Mouse (Mus musculus): ENCODE results near the gene Nop56.

The Nop56 gene

DNA sequence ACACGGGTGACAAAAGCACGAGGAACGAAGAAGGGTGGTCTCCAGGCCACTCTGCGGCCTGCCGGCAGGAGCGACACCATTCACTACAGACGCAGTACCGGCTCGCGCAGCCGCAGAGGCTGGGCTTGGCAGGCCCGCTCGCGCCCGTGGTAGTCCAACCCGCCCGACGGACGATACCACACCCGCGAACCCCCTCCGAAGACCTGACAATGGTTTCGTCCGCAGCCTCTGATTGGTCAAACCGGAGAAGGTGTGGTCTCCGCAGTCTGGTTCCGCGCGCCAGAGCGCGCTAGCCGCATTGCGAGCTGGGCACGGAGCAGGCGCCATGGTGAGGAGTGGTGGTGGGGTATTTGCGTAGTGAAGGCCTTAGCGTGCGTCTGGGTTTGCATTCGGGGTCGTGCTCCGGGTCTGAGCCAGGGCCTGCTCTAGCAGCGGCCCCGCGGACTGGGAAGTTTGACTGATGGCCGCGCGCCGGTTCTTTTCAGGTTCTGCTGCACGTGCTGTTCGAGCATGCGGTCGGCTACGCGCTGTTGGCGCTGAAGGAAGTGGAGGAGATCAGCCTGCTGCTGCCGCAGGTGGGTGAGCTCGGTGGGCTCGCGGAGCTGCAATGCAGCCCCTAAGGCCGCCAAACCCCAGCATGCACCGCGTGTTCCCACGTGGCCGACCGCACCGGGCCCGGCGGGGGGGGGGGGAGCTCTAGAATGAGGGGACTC lies at the start of gene Nop56:
TSS of gene Nop56 (plus strand) at position 282 of the 713 bp plus-strand sequence.
- DNase-seq (ENCODE audit: low read depth, low spot score), result peak; percentile 96

DNA sequence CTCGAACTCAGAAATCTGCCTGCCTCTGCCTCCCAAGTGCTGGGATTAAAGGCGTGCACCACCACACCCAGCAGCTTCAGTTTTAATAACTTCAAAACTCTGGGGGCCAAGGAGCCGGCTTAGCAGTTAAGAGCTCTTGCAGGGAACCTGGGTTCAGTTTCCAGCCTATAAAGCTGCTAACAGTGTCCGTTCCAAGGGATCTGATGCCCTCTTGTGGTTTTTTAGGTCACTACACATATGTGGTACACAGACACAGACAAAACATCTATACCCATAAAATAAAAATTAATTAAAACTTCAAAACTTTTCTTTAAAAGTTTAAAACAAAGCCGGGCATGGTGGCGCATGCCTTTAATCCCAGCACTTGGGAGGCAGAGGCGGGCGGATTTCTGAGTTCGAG lies 27.3 kb upstream of the Nop56 start:
- DNase-seq (ENCODE audit: low read depth, low spot score), result no peak

DNA sequence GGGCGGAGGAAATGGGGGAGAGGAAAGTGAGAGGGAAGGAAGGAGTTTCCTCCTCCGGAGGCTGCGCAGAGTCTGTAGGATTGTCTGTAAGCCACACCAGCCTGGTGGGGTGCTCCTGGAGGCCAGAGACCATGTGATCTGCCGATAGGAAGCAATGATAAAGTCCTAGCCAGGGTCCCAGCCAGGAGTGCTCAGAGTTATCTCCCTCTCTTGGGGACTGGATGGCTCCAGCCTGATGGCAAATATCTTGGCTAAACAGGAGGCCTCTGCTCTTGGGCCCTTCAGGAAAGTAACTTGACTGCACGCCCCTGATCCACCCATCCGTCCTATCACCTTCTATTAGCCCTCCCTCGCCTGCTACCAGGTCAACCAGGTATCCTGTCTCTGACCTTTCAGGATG lies 26.0 kb upstream of the Nop56 start:
- no peak for DNase-seq (ENCODE audit: low read depth, low spot score)

- no peak for DNase-seq (ENCODE audit: low read depth, low spot score)
Measured at GRCm38 (mm10) chr2:130256762-130257161, 17.5 kb upstream of the Nop56 start.

GRCm38 (mm10) chr2:130260822-130261221 lies 13.4 kb upstream of the Nop56 start:
- DNase-seq (ENCODE audit: low read depth, low spot score), result no peak

GRCm38 (mm10) chr2:130261914-130262313 lies 12.3 kb upstream of the Nop56 start:
- no peak for DNase-seq (ENCODE audit: low read depth, low spot score)

DNA sequence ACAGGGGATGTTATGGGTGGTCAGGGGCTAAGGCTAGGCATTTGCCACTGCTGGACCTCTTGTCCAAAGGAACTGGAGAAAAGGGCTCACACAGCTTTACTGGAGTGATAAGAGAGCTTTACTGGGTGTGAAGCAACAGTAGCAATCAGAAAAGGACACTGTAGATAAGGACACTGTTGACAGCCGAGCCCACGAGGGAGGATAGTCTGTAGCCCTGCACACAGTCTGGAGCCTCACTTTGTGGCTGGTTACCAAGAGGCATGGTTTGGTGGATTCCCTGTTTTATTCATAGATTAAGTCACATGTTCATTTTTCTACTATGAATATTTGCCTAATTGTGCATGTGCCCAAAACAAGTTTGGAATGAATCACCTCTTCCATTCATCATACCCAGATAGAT lies 11.8 kb upstream of the Nop56 start:
- DNase-seq (ENCODE audit: low read depth, low spot score), result no peak

- DNase-seq (ENCODE audit: low read depth, low spot score), result no peak
Measured at GRCm38 (mm10) chr2:130265520-130265919, 8.7 kb upstream of the Nop56 start.

DNA sequence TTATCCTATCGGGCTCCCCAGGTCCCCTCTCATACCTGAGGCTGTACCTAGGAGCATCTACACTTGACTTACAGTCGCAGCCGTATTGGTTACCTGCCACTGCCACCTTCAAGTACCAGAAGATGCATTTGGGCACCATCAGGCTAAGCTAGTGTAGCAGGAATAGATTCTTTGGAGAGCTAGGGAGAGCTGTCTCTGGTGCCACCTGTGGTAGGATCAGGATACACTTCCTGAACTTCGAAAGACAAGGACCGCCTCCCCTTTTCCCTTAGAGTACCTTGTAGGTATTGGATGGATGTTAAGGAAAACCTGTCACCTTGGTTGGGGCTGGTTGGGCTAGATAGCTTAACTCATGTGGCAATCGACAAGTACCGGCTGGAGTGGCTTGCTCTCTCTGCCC lies 6.2 kb upstream of the Nop56 start:
- DNase-seq (ENCODE audit: low read depth, low spot score), result no peak

GRCm38 (mm10) chr2:130273732-130274131 lies 498 bp upstream of the Nop56 start:
- DNase-seq (ENCODE audit: low read depth, low spot score), result no peak

DNA sequence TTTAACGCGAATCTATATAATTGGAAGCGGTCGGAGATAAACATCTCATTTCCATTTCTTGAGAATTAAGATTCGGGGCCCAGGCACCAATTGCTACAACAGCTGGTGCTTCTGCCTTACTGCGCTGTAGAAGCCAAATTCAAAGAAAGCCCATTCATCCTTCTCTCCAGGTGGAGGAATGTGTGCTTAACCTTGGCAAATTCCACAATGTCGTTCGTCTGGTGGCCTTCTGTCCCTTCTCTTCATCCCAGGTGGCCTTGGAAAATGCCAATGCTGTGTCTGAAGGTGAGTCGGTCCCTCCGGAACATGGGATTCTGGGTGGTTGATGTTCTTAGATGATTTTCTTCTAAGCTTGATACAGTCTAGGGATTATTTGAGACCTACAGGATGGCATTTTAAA lies 632 bp downstream of the Nop56 start:
- no peak for DNase-seq (ENCODE audit: low read depth, low spot score)

- no peak for DNase-seq (ENCODE audit: low read depth, low spot score)
Measured at GRCm38 (mm10) chr2:130275649-130276048, 1.4 kb downstream of the Nop56 start.

GRCm38 (mm10) chr2:130279600-130280091 lies 5.4 kb downstream of the Nop56 start:
- no peak for DNase-seq (ENCODE audit: low read depth, low spot score)

GRCm38 (mm10) chr2:130280224-130280623 lies 6.0 kb downstream of the Nop56 start:
- DNase-seq (ENCODE audit: low read depth, low spot score), result no peak

DNA sequence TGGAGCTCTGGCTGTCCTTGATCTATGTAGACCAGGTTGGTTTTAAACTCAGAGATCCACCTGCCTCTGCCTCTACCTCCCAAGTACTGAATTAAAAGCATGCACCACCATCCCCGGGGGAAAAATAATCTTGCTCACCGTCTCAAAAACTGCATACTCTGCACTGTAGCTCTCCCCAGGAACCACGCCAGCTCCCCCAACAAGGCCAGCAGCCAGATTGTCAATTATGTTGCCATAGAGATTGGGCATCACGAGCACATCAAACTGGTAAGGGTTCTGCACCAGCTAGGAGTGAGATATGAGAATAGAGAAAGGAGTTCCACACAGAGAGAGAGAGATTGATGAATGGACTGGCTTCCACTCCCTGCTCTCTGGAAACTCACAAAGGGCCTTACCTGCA lies 6.6 kb downstream of the Nop56 start:
- no peak for DNase-seq (ENCODE audit: low read depth, low spot score)

GRCm38 (mm10) chr2:130283854-130284654 lies 9.8 kb downstream of the Nop56 start, which contains the start of gene Idh3b:
Idh3b (minus strand) TSS chr2:130284547.
- peak; percentile 72 for DNase-seq (ENCODE audit: low read depth, low spot score)

DNA sequence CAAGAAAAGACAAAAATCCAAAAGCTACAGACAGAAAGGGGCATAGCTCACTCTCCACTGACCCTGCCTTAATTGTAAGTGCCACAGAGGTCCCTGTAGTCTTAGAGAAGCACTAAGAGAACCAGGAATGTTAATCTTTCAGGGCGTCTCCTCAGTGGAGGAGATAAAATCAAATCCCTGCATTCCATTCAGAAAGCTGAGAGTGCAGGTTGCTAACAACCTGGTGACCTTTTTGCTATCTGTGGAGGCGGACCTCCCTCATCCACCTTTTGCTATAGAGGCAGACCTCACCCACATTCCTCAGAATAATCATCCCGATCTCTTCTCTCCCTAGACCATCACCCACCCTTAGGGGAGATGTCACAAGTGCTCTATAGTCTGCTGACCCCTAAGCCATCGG lies 14.9 kb downstream of the Nop56 start:
- DNase-seq (ENCODE audit: low read depth, low spot score), result no peak

GRCm38 (mm10) chr2:130291434-130291833 lies 17.2 kb downstream of the Nop56 start:
- DNase-seq (ENCODE audit: low read depth, low spot score), result peak; percentile 45

- DNase-seq (ENCODE audit: low read depth, low spot score), result no peak
Measured at GRCm38 (mm10) chr2:130293009-130293408, 18.8 kb downstream of the Nop56 start.

DNA sequence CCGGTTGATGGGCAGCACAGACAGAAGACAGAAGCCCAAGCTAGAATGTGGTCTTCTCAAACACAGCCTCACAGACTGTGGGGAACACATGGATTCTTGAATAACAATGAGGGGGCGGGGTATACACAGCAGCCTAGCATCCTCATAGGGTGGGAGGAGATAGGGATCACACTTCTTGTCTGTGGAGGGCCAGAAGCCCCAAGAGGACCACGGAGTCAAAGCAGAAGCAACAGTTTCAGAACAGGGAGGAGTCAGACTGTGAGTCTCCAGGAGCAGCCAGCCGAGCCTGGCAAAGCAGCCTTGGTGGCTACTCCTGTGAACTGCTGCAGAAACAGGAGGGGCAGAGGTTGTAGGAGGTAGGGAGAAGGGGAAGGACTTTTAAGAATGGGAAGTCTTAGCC lies 19.3 kb downstream of the Nop56 start:
- DNase-seq (ENCODE audit: low read depth, low spot score), result no peak

DNA sequence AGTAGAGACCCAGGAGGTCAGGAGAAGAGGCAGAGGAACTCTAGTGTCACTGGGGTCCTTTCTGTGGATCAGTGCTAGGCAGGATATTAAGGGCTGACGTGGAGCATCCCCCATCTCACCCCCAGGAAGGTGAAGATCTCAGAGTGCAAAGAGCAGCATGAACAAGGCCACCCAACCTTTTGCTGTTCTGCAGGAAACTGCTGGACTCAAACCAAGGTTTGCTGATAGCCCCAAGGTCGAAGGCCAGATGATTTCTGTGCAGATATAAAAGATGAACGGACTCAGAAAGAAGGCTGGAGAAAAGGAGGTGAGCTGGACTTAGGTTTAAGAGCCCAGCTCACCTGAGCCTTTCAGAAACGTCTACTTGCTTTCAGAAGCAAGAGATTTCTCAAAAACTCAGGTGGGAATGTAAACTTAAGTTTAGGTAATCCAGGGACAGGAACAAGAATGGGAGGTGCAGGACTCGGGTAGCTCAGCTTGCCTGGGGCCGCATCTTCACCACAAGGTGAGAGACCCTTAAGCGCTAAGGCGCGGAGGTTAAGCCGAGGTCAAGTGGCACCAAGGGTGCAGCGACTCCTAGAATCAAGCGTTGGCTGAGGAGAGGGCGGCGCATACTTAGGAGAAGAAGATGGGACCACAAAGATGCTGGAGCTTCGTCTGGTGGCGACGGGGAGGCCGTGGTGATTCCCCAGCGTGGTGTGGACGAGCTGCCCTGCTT lies 20.1 kb downstream of the Nop56 start:
- no peak for DNase-seq (ENCODE audit: low read depth, low spot score)

GRCm38 (mm10) chr2:130294936-130295277 lies 20.7 kb downstream of the Nop56 start, which contains the start of gene Ebf4:
Ebf4 (plus strand) TSS chr2:130295169.
- peak; percentile 37 for DNase-seq (ENCODE audit: low read depth, low spot score)
